9 mouse cellular contexts compared by ENCODE assay signal in genomic region chr13:41283256-41283655, GRCm38 (mm10). TPM values are rescaled to one million over a fixed set of nuclear protein-coding genes. Genes with fewer than 3 reads are reported as not detected.
A peak's percentile ranks its signal among the peaks of the same experiment; 100 is the strongest.
DNase-seq lines count a peak whose midpoint lies in the region; TF ChIP-seq lines count a peak whose summit lies in the region.
"Had no signal": no experiment of that assay in that cellular context is flagged by ENCODE, and none has a peak within 500 bp of the region (broad histone marks: within the 10 kb centered on the region; RNA-seq: fewer than 3 reads in every experiment).

No protein-coding gene starts in this region.

- H3K27me3 ChIP-seq in heart, embryonic 10.5 days (ENCODE audit: insufficient read depth, poor library complexity, severe bottlenecking): peaks cover 6% of the 10 kb centered on the region; the same call in 1 of the 2 replicates
- no peaks in the 10 kb centered on the region for H3K27me3 ChIP-seq in hindbrain, embryonic 10.5 days (ENCODE audit: insufficient read depth, poor library complexity, severe bottlenecking)

- peak; percentile 69 to 88 for DNase-seq in heart, adult 18-20 months
- no peak for DNase-seq in heart, embryonic 10.5 days (ENCODE audit: low spot score)
- peak; percentile 88 for DNase-seq in brain, adult 2 months (ENCODE audit: low read depth, low spot score)
- peak; percentile 46 for DNase-seq in fibroblast of lung, adult 2 months (ENCODE audit: low read depth)
- peak; percentile 69 for DNase-seq in hindbrain, embryonic 10.5 days (ENCODE audit: low spot score)
- DNase-seq in layer of hippocampus, adult 2 months (ENCODE audit: low spot score in 2 of 2): peak; percentile 64 to 76
- DNase-seq in lung, postnatal 36 days: peak; percentile 94
- DNase-seq in skeletal muscle tissue, adult 2 months (ENCODE audit: low read depth, low spot score): peak; percentile 50

- 0 out of 2 replicates have a peak, but pooled peaks cover 2% of the 10 kb centered on the region for H3K9me3 ChIP-seq in heart, embryonic 10.5 days
- H3K9me3 ChIP-seq in hindbrain, embryonic 10.5 days: peaks cover 2% of the 10 kb centered on the region; the same call in 1 of the 2 replicates

- peaks cover 4% of the 10 kb centered on the region; the same call in 1 of the 2 replicates for H3K4me1 ChIP-seq in heart, embryonic 10.5 days
- peaks cover 7% of the 10 kb centered on the region; the same call in 1 of the 2 replicates for H3K4me1 ChIP-seq in hindbrain, embryonic 10.5 days (replicated peaks)

- 25% methylated on average over 5 of the region's 5 CpGs for WGBS in heart, embryonic 10.5 days
- WGBS in hindbrain, embryonic 10.5 days: 30% methylated on average over 5 of the region's 5 CpGs

- peak; percentile 85 for TF ChIP-seq CTCF in layer of hippocampus, adult 2 months (conservative IDR thresholded peaks at IDR 0.05)

- H3K27ac ChIP-seq in heart, embryonic 10.5 days: no peak overlapping the region
- no peak overlapping the region for H3K27ac ChIP-seq in hindbrain, embryonic 10.5 days
- no peak overlapping the region for H3K27ac ChIP-seq in layer of hippocampus, adult 2 months
- H3K27ac ChIP-seq: macrophage had no signal

- no peaks in the 10 kb centered on the region for H3K36me3 ChIP-seq in heart, embryonic 10.5 days
- no peaks in the 10 kb centered on the region for H3K36me3 ChIP-seq in hindbrain, embryonic 10.5 days

- no peak overlapping the region for H3K4me3 ChIP-seq in heart, embryonic 10.5 days
- H3K4me3 ChIP-seq in hindbrain, embryonic 10.5 days: no peak overlapping the region
- H3K4me3 ChIP-seq in layer of hippocampus, adult 2 months: no peak overlapping the region

RNA-seq across cellular contexts. Expression of gene Gm17364, which starts 9.5 kb away (rescaled TPM):
- not detected for total RNA-seq in heart, adult 18-20 months (2021)
- not detected in 2 replicates for polyA plus RNA-seq in heart, embryonic 10.5 days (2016; fragmentation: Nextera tagmentation; extraction: Ambion mirVana)
- not detected in 2 replicates for polyA plus RNA-seq in hindbrain, embryonic 10.5 days (2016; fragmentation: Nextera tagmentation; extraction: Ambion mirVana)
- not detected for total RNA-seq in layer of hippocampus, adult 2 months (2021)
- polyA plus RNA-seq: macrophage had no signal

RNA-seq across cellular contexts. Expression of gene Smim13, which starts 33.6 kb away (rescaled TPM):
- total RNA-seq in heart, adult 18-20 months (2021): 10 to 100 TPM; 24.7 to 27.5 TPM
- 11.4 TPM in 2 replicates for polyA plus RNA-seq in heart, embryonic 10.5 days (2016; fragmentation: Nextera tagmentation; extraction: Ambion mirVana)
- 9.8 and 10.3 TPM in 2 replicates for polyA plus RNA-seq in hindbrain, embryonic 10.5 days (2016; fragmentation: Nextera tagmentation; extraction: Ambion mirVana)
- total RNA-seq in layer of hippocampus, adult 2 months (2021): 100 to 1,000 TPM; 141 to 143 TPM

Comparison
In these comparisons a context has a peak if more than half of its experiments do, and no peak if none do; other contexts are left out.
1. RNA of gene Smim13, which starts 33.6 kb away (total RNA-seq): 141 to 143 TPM in layer of hippocampus, adult 2 months; 24.7 to 27.5 TPM in heart, adult 18-20 months; every median in the first group is over 4 times any median in the second.